Mouse (Mus musculus): ENCODE measurements around the gene Gm8857.
A peak's percentile ranks its signal among the peaks of the same experiment; 100 is the strongest.
"Not testable (repeated sequence)": the region's sequence is repeated elsewhere in the genome, so short reads cannot be mapped to it uniquely, and the experiment has no call there.

Gene Gm8857

DNA sequence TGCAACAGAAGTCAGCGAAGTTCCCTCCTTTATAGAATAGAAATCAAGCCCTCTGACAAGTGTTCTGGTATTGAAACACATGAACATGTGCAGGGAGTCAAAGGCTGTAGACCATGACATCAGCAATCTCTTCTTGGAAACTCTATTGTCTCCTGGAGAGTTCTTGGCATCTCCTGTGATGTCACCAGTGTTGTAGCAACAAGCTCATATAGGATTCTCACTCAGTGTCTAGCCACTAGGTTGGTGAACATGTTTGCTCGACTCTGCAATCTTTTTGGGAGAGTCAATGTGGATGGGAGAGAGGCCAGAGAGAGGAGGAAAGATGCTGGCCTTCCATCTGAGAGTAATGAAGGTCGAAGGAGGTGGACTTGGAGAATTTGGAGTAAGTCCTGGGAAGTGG lies at the start of gene Gm8857, which contains the start of gene Gm8871:
Gene Gm8857 (plus strand): TSS at position 303 of the 400 bp plus-strand sequence.
Gene Gm8871 (plus strand): TSS at position 301 of the 400 bp plus-strand sequence.
- DNase-seq (ENCODE audit: low spot score in 2 of 2): not testable (repeated sequence)

DNA sequence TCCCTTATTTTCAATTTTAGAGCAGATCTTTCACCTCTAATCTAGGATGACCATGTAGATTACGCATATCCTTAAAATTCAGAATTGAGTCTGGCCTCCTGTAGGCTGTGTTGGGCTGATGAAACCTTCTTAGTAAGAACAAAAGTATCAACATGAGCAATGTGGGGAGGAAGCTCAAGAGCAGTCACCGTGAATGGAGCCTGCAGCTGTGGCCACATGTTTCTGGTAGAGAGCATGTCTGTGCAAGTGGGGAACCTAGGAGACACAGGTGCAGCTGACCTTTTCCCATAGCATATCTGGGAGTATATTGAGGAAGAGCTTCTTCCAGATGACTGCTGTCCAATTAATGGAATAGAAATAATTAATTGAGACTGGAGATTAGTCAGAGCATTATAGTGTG lies 5.9 kb downstream of the Gm8857 start:
- DNase-seq (ENCODE audit: low spot score in 2 of 2): not testable (repeated sequence)

DNA sequence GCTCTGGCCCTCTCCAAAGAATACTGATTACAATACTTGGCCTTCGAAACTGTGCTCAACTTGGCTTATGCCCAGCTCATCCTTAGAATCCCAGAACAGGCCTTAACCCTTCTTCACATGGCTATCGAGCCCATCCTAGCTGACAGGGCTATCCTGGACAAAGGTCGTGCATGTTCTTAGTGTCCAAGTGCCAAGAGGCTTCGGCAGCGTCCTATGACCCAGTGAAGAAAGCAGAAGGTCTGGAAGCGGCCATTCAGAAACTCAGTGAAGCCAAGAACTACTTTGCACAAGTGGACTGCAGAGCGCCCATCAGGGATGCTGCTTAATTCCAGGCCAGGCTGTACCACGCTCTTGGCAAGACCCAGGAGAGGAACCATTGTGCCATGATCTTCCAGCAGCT lies 10.4 kb downstream of the Gm8857 start:
- DNase-seq (ENCODE audit: low spot score in 2 of 2): peak in 1 of 2 experiments; percentile 10
